Mouse (Mus musculus): ENCODE results near the gene Mrgprf. TPM values are rescaled to one million over a fixed set of nuclear protein-coding genes. Genes with fewer than 3 reads are reported as not detected.

Mrgprf gene
- total RNA-seq, 1 experiment: 0.49 TPM

DNA sequence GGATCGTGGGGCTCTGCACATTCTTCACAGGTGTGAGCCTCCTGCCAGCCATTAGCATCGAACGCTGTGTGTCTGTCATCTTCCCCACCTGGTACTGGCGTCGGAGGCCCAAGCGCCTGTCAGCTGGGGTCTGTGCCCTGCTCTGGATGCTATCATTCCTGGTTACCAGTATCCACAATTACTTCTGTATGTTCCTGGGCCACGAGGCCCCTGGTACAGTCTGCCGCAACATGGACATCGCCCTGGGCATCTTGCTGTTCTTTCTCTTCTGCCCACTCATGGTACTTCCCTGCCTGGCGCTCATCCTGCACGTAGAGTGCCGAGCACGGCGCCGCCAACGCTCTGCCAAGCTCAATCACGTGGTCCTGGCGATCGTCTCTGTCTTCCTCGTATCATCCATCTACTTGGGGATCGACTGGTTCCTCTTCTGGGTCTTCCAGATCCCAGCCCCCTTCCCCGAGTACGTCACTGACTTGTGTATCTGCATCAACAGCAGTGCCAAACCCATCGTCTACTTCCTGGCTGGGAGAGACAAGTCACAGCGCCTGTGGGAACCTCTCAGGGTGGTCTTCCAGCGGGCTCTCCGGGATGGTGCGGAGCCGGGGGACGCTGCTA lies 7.5 kb downstream of the Mrgprf start:
- H3K4me1 ChIP-seq (ENCODE audit: control insufficient read depth in 2 of 2, insufficient read depth in 2 of 2, low read length in 2 of 2, poor library complexity in 1 of 2): no peaks in the 10 kb centered on the region; a peak in 1 of 4 replicates
- DNase-seq (ENCODE audit: low read depth, low spot score): no peak
- TF ChIP-seq ZC3H11A (IDR thresholded peaks at IDR 0.05; ENCODE audit: borderline replicate concordance, low read depth, low read length): no peak
- TF ChIP-seq CHD2 (IDR thresholded peaks at IDR 0.05; ENCODE audit: low read depth, low read length): no peak
- no peak for TF ChIP-seq ZNF384 (IDR thresholded peaks at IDR 0.05; ENCODE audit: low read depth, low read length)
- TF ChIP-seq HCFC1 (IDR thresholded peaks at IDR 0.05; ENCODE audit: borderline replicate concordance, insufficient read depth, low read length): no peak
- TF ChIP-seq MAFK (IDR thresholded peaks at IDR 0.05; ENCODE audit: insufficient read depth, low read depth, low read length): no peak
- no peak overlapping the region for H3K9ac ChIP-seq (ENCODE audit: insufficient read depth, low read depth, low read length, poor library complexity, severe bottlenecking)
- no peaks in the 10 kb centered on the region for H3K9me3 ChIP-seq (ENCODE audit: control insufficient read depth, insufficient read depth, low read depth, low read length)
- no peak overlapping the region for H3K27ac ChIP-seq (ENCODE audit: insufficient read depth, low read depth, low read length, poor library complexity, severe bottlenecking)
- in situ Hi-C loops (cut with MboI; ENCODE audit: low sequenced_read_pairs in 2 of 2, unreplicated experiment in 2 of 2): no loop called here
- no peak overlapping the region; a peak in 1 of 4 replicates for H3K4me3 ChIP-seq (ENCODE audit: insufficient read depth in 1 of 2, low read depth in 1 of 2, low read length in 2 of 2, poor library complexity in 1 of 2, severe bottlenecking in 1 of 2)
- no peaks in the 10 kb centered on the region for H3K36me3 ChIP-seq (ENCODE audit: control insufficient read depth, insufficient read depth, low read length, poor library complexity, severe bottlenecking)

DNA sequence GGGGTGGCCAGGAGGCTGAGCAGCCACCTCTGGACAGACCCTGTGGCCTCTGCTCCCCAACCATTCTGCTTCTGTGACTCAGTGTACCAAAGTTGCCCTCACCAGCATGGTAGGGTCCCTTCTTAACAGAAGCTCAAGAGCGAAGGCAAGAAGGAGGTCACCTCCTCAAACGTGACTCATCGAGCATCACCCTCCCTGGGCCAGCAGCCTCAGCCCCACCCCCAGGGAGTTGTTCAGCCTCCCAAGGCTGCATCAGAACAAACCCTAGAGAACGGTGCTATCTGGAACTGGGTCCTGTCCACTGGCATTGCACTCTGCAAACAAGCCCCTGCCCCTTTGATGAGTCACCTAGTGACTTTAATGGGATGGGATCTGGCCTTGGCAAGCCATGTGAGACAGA lies 8.2 kb downstream of the Mrgprf start:
- no peaks in the 10 kb centered on the region; a peak in 1 of 4 replicates for H3K4me1 ChIP-seq (ENCODE audit: control insufficient read depth in 2 of 2, insufficient read depth in 2 of 2, low read length in 2 of 2, poor library complexity in 1 of 2)
- in situ Hi-C loops (cut with MboI; ENCODE audit: low sequenced_read_pairs in 2 of 2, unreplicated experiment in 2 of 2): no loop called here
- no peaks in the 10 kb centered on the region for H3K9me3 ChIP-seq (ENCODE audit: control insufficient read depth, insufficient read depth, low read depth, low read length)
- no peak overlapping the region for H3K27ac ChIP-seq (ENCODE audit: insufficient read depth, low read depth, low read length, poor library complexity, severe bottlenecking)
- H3K4me3 ChIP-seq (ENCODE audit: insufficient read depth in 1 of 2, low read depth in 1 of 2, low read length in 2 of 2, poor library complexity in 1 of 2, severe bottlenecking in 1 of 2): no peak overlapping the region
- H3K36me3 ChIP-seq (ENCODE audit: control insufficient read depth, insufficient read depth, low read length, poor library complexity, severe bottlenecking): no peaks in the 10 kb centered on the region
- TF ChIP-seq ZC3H11A (IDR thresholded peaks at IDR 0.05; ENCODE audit: borderline replicate concordance, low read depth, low read length): no peak
- no peak for TF ChIP-seq ZNF384 (IDR thresholded peaks at IDR 0.05; ENCODE audit: low read depth, low read length)
- no peak for TF ChIP-seq MAFK (IDR thresholded peaks at IDR 0.05; ENCODE audit: insufficient read depth, low read depth, low read length)
- TF ChIP-seq HCFC1 (IDR thresholded peaks at IDR 0.05; ENCODE audit: borderline replicate concordance, insufficient read depth, low read length): no peak
- no peak for TF ChIP-seq CHD2 (IDR thresholded peaks at IDR 0.05; ENCODE audit: low read depth, low read length)
- no peak for DNase-seq (ENCODE audit: low read depth, low spot score)
- H3K9ac ChIP-seq (ENCODE audit: insufficient read depth, low read depth, low read length, poor library complexity, severe bottlenecking): no peak overlapping the region

DNA sequence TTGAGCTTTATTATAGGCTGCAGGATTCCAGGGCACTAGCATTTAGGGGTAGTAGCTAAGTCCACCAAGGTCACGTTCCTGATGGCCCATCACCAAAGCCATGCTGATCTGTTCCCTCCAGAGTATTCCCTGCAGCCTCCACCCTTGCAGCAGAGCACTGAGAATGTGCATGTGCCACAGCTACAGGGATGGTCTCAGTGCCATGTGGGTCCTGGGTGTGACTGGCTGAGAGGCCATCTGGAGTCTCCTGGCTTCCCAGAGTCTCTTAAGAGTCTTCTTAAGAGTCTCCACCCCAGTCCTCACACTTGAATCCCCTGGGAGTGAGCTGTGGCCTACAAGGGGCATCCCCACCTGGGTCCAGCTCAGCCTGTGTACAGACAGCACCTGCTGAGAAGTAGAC lies 9.2 kb downstream of the Mrgprf start:
- H3K4me1 ChIP-seq (ENCODE audit: control insufficient read depth in 2 of 2, insufficient read depth in 2 of 2, low read length in 2 of 2, poor library complexity in 1 of 2): no peaks in the 10 kb centered on the region; a peak in 1 of 4 replicates
- TF ChIP-seq CHD2 (IDR thresholded peaks at IDR 0.05; ENCODE audit: low read depth, low read length): no peak
- no peak for TF ChIP-seq ZNF384 (IDR thresholded peaks at IDR 0.05; ENCODE audit: low read depth, low read length)
- in situ Hi-C loops (cut with MboI; ENCODE audit: low sequenced_read_pairs in 2 of 2, unreplicated experiment in 2 of 2): no loop called here

DNA sequence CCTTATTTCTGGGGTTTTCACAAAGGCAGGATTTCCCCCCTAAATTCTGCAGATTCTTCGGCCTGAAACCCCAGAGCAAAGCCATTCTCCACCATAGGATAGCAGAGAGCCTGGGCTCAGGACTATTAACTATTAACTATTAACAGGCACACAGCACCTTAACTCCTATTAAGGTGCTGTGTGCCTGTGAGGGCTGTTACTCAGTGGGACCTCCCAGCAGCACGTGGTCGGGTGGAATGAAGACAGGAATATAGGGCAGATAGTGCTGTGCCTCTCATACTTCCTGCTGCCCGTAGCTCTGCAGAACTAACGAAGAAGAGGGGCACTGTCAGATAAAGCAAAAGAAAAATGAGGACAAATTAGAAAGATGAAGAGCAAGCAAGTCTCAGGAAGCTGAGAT lies 9.9 kb downstream of the Mrgprf start:
- Histone ChIP-seq H3K9me3 (ENCODE audit: control insufficient read depth, insufficient read depth, low read depth, low read length) (no peaks in the 10 kb centered on the region), H3K9ac (ENCODE audit: insufficient read depth, low read depth, low read length, poor library complexity, severe bottlenecking) (no peak overlapping the region), H3K4me3 (ENCODE audit: insufficient read depth in 1 of 2, low read depth in 1 of 2, low read length in 2 of 2, poor library complexity in 1 of 2, severe bottlenecking in 1 of 2) (no peak overlapping the region), H3K27ac (ENCODE audit: insufficient read depth, low read depth, low read length, poor library complexity, severe bottlenecking) (no peak overlapping the region), H3K36me3 (ENCODE audit: control insufficient read depth, insufficient read depth, low read length, poor library complexity, severe bottlenecking) (no peaks in the 10 kb centered on the region), H3K4me1 (ENCODE audit: control insufficient read depth in 2 of 2, insufficient read depth in 2 of 2, low read length in 2 of 2, poor library complexity in 1 of 2) (no peaks in the 10 kb centered on the region; a peak in 1 of 4 replicates)
- TF ChIP-seq HCFC1 (IDR thresholded peaks at IDR 0.05; ENCODE audit: borderline replicate concordance, insufficient read depth, low read length) (no peak), MAFK (IDR thresholded peaks at IDR 0.05; ENCODE audit: insufficient read depth, low read depth, low read length) (no peak), ZC3H11A (IDR thresholded peaks at IDR 0.05; ENCODE audit: borderline replicate concordance, low read depth, low read length) (no peak), ZNF384 (IDR thresholded peaks at IDR 0.05; ENCODE audit: low read depth, low read length) (no peak), CHD2 (IDR thresholded peaks at IDR 0.05; ENCODE audit: low read depth, low read length) (no peak)
- in situ Hi-C loops (cut with MboI; ENCODE audit: low sequenced_read_pairs in 2 of 2, unreplicated experiment in 2 of 2): no loop called here
- no peak for DNase-seq (ENCODE audit: low read depth, low spot score)

More for the DNA sequence above, 9.2 kb downstream of the Mrgprf start:
- H3K9me3 ChIP-seq (ENCODE audit: control insufficient read depth, insufficient read depth, low read depth, low read length): no peaks in the 10 kb centered on the region
- H3K36me3 ChIP-seq (ENCODE audit: control insufficient read depth, insufficient read depth, low read length, poor library complexity, severe bottlenecking): no peaks in the 10 kb centered on the region
- H3K4me3 ChIP-seq (ENCODE audit: insufficient read depth in 1 of 2, low read depth in 1 of 2, low read length in 2 of 2, poor library complexity in 1 of 2, severe bottlenecking in 1 of 2): no peak overlapping the region
- DNase-seq (ENCODE audit: low read depth, low spot score): no peak
- H3K27ac ChIP-seq (ENCODE audit: insufficient read depth, low read depth, low read length, poor library complexity, severe bottlenecking): no peak overlapping the region
- H3K9ac ChIP-seq (ENCODE audit: insufficient read depth, low read depth, low read length, poor library complexity, severe bottlenecking): no peak overlapping the region

DNA sequence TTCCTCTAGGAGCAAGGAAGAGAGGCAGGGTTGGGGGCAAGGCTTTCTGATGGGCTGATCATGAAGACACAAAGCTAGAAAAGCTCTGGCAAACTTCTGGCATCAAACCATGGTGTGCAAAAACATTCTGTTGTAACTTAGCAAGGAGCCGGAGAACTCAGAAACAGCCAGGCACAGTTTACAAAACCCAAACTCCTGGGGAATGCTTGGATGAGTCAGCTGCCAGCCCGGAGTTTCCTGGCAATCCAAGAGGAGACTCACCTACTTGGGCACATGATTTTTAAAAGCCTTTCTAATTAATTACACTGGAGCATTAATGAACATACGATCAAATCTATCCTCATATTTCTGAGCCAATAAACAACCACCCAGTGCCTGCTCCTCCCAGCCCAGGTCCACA lies 11.5 kb downstream of the Mrgprf start:
- Histone ChIP-seq H3K4me3 (ENCODE audit: insufficient read depth in 1 of 2, low read depth in 1 of 2, low read length in 2 of 2, poor library complexity in 1 of 2, severe bottlenecking in 1 of 2) (no peak overlapping the region), H3K9me3 (ENCODE audit: control insufficient read depth, insufficient read depth, low read depth, low read length) (no peaks in the 10 kb centered on the region), H3K4me1 (ENCODE audit: control insufficient read depth in 2 of 2, insufficient read depth in 2 of 2, low read length in 2 of 2, poor library complexity in 1 of 2) (no peaks in the 10 kb centered on the region; a peak in 1 of 4 replicates), H3K27ac (ENCODE audit: insufficient read depth, low read depth, low read length, poor library complexity, severe bottlenecking) (no peak overlapping the region), H3K36me3 (ENCODE audit: control insufficient read depth, insufficient read depth, low read length, poor library complexity, severe bottlenecking) (no peaks in the 10 kb centered on the region), H3K9ac (ENCODE audit: insufficient read depth, low read depth, low read length, poor library complexity, severe bottlenecking) (no peak overlapping the region)
- no peak for DNase-seq (ENCODE audit: low read depth, low spot score)
- TF ChIP-seq MAFK (IDR thresholded peaks at IDR 0.05; ENCODE audit: insufficient read depth, low read depth, low read length) (no peak), ZNF384 (IDR thresholded peaks at IDR 0.05; ENCODE audit: low read depth, low read length) (no peak), CHD2 (IDR thresholded peaks at IDR 0.05; ENCODE audit: low read depth, low read length) (no peak), ZC3H11A (IDR thresholded peaks at IDR 0.05; ENCODE audit: borderline replicate concordance, low read depth, low read length) (no peak), HCFC1 (IDR thresholded peaks at IDR 0.05; ENCODE audit: borderline replicate concordance, insufficient read depth, low read length) (no peak)
- in situ Hi-C loops (cut with MboI; ENCODE audit: low sequenced_read_pairs in 2 of 2, unreplicated experiment in 2 of 2): no loop called here
